Mouse (Mus musculus) olfactory bulb, adult 2 months (tissue): ENCODE results near the gene Swap70. TPM values are rescaled to one million over a fixed set of nuclear protein-coding genes. Genes with fewer than 3 reads are reported as not detected.

ENCODE experiments used
- H3K27ac ChIP-seq: fragments of 200-500 bp; 2 replicates; pipeline ENCODE4 v1.5.1; 2012; ENCODE audit warnings: low read depth, low read length; ENCODE audit not compliant: insufficient read depth
- H3K4me1 ChIP-seq: fragments of 200-500 bp; 2 replicates; pipeline ENCODE4 v1.6.1; 2012; ENCODE audit warnings: low read length; ENCODE audit not compliant: control insufficient read depth, insufficient read depth
- H3K4me3 ChIP-seq: fragments of 200-500 bp; 2 replicates; pipeline ENCODE4 v1.5.1; 2012; ENCODE audit warnings: mild to moderate bottlenecking, low read depth, low read length, moderate library complexity; ENCODE audit not compliant: insufficient read depth
- CTCF ChIP-seq: fragments of 200-500 bp; IDR thresholded peaks from 2 replicates; pipeline ENCODE4 v1.5.1; 2012; ENCODE audit warnings: low read depth, mild to moderate bottlenecking, low read length, moderate library complexity; ENCODE audit not compliant: insufficient read depth
- POLR2A ChIP-seq: fragments of 200-500 bp; IDR thresholded peaks from 2 replicates; pipeline ENCODE4 v1.6.1; 2012; ENCODE audit warnings: mild to moderate bottlenecking, low read depth, low read length, moderate library complexity; ENCODE audit not compliant: insufficient read depth
- WGBS: fragments of 180-500 bp; shearing (Covaris S2); methylation state at CpG from one replicate; pipeline ENCODE4 v1.1.7; 2018; 5-methylcytosine and 5-hydroxymethylcytosine counted together
- polyA plus RNA-seq: library from polyadenylated mRNA; stranded (reverse); fragments of >200 nt; gene quantifications from 2 replicates; pipeline ENCODE4 v1.2.4, GENCODE M21; 2012; ENCODE audit warnings: low replicate concordance; ENCODE audit not compliant: missing spikeins, insufficient read depth, insufficient read length

The Swap70 gene
- polyA plus RNA-seq, 1 experiment, result not detected

DNA sequence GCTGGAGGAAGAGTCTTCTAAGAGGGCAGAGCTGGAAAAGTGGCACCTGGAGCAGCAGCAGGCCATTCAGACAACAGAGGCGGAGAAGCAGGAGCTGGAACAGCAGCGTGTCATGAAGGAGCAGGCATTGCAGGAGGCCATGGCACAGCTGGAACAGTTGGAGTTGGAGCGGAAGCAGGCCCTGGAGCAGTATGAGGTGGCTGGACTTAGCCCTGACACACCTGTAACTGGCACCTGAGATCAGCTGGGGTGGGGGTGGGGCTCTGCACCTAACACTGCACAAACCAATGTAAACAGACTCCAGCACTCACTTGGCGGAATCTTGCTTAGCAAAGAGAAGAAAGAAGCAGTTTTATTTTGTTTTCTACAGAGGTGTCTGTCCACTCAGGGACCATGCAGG is 57.7 kb downstream of the Swap70 start:
- no peak overlapping the region for H3K4me3 ChIP-seq
- 97% methylated on average over 4 of the region's 4 CpGs for WGBS
- 0 out of 2 replicates have a peak, but pooled peaks cover 2% of the 10 kb centered on the region for H3K4me1 ChIP-seq
- H3K27ac ChIP-seq, result no peak overlapping the region
- no peak for TF ChIP-seq CTCF
- TF ChIP-seq POLR2A, result no peak

DNA sequence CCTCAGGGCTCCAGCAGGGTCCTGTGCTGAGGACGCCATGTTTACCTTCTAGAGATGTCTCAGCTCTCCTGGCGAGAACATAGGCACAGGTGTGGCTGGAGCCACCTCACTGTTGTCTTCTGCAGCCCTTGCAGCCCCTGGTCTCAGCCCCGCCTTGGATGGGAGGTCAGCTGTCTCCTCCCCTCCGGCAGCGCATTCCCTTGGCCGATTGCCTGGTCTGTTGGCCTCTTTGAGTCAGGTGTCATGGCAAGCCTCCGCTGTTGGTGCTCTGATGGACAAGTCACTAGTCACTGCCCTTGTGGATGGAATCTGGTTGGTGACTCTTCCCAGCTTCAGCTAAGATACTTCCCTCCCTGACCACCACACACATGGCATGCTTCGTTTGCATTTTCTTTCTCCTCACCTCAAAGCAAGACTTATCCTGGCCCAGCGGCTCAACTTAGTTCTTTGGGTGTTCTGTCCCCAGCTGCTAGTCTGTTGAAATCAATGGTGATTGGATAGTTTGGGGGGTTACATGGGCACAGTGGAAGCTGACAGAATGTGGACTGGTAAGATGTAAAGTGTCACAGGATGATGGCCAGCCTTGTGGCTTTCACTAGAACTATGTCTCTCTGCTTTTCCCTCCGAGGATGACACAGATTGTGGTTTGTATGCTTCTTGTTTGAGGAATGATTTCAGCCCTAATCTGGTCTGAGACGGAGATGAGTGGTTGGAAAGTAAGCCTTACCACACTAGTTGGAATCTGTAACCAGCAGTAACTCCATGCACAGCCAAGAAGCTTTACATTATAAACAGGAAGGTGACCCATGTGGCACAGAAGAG is 60.1 kb downstream of the Swap70 start:
- 86% methylated on average over 11 of the region's 11 CpGs for WGBS
- H3K27ac ChIP-seq, result no peak overlapping the region
- TF ChIP-seq POLR2A, result no peak
- H3K4me3 ChIP-seq, result no peak overlapping the region
- H3K4me1 ChIP-seq, result no peaks in the 10 kb centered on the region

DNA sequence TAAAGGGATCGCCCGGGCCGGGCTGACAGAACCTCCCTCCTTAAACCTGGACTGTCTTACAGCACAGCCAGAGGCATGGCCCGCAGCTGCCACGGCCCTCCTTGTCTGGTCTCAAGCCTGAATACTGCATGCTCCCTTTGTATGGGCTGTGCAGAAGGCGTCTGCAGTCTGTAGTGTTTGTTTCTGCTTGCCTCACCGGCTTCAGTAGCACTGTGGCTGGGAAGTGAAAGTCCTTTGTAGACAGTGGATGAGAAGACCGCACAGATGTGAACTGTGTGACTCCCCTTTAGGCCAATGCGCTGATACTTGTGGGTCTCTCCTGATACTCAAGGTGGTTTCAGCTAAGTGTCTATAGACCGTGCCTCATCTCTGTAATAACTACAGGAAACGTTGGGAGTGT is 61.3 kb downstream of the Swap70 start:
- WGBS, result 78% methylated on average over 11 of the region's 11 CpGs
- no peak for TF ChIP-seq CTCF
- no peak for TF ChIP-seq POLR2A
- no peak overlapping the region for H3K27ac ChIP-seq
- H3K4me3 ChIP-seq, result no peak overlapping the region
- H3K4me1 ChIP-seq, result peaks cover 6% of the 10 kb centered on the region; the same call in 1 of the 2 replicates

DNA sequence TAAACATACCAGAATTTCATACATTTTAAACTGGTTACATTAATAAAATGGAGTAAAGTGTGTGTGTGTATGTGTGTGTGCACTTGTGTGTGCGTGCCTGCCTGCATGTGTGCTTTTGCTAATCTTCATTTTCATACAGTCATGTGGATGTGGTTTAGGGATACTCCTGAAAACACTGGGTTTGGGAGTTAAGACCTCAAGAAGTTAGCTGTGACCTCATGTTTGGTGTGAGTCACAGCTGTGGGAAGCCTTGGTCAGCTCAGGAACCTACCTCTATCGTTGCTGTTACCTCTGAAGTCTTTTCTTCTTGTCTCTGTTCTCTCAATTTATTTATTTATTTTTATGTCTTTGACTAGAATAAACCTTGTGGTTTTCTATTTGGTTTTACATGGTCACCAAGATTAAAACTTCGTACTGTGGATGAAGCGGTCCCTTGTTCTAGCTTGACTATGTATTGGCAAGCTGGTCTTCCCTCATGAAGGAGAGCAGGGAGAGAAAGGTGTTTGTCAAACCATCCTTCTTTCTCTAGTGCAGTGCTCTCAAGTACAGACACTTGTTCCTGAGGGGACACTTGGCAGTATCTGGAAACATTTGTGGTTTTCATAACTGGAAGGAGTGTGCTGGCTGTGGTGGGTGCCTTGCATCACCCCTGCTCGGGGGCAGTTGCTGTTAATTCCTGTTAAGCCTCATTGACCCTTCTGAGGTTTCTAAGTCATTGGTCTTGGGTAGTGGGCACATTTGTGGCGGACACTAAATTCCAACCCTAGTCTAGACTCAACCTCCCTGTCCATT is 62.2 kb downstream of the Swap70 start:
- H3K4me1 ChIP-seq, result peaks cover 14% of the 10 kb centered on the region
- TF ChIP-seq CTCF, result no peak
- TF ChIP-seq POLR2A, result no peak
- no peak overlapping the region for H3K27ac ChIP-seq
- no peak overlapping the region for H3K4me3 ChIP-seq
- 94% methylated on average over 6 of the region's 6 CpGs for WGBS

DNA sequence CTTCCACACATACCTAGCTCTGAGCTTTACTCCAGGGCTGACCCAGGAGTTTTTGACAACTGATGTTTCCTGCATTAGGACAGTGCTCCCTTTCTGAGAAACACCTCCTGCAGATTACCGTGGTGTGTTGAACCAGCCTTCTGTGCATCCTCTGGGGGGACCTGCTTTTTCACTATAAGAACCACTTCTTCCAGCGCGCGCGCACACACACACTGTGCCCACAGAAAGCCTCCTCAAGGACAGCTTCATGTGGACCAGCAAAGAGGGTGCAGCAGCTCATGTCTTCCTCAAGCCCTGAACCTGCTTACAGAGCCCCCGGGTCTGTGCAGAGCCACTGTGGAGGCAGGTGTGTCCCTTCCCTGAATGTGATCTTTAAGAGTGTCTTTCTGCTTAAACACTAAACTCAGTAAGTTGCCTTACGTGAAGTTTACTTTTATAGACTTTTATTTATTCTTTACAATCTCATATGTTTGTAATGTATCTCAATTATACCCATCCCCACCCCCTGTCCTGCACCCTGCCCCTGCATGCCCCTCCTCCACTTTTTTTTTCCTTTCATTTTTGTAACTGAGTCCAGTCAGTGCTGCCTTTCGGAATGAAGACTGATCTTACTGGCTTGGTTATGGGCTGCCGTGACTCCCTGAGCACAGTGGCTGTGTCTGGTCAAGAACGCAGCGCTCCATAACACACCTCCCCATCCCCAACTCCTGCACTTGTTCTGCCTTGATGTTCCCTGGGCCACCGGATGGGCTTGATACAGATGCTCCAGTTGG is 63.8 kb downstream of the Swap70 start:
- WGBS, result 94% methylated on average over 12 of the region's 12 CpGs
- Histone ChIP-seq H3K27ac (no peak overlapping the region), H3K4me1 (peaks cover 23% of the 10 kb centered on the region), H3K4me3 (no peak overlapping the region)
- TF ChIP-seq POLR2A (no peak), CTCF (no peak)

DNA sequence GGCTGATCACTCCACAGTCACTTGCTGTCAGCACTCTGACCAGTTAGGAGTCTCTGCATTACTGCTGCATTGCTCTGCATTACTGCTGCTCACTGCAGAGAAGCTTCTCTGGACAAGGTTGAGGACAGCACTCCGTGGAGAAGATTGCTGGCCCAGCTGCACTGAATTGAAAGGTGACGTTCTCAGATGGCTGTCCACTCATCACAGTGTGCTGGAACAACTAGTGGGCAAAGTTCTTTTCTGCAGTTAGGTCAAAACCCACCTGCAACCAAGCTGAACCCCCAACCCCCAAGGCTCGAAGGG is 64.3 kb downstream of the Swap70 start:
- Histone ChIP-seq H3K27ac (no peak overlapping the region), H3K4me1 (peaks cover 23% of the 10 kb centered on the region), H3K4me3 (no peak overlapping the region)
- TF ChIP-seq CTCF (no peak), POLR2A (no peak)
- WGBS, result 86% methylated on average over 3 of the region's 3 CpGs

DNA sequence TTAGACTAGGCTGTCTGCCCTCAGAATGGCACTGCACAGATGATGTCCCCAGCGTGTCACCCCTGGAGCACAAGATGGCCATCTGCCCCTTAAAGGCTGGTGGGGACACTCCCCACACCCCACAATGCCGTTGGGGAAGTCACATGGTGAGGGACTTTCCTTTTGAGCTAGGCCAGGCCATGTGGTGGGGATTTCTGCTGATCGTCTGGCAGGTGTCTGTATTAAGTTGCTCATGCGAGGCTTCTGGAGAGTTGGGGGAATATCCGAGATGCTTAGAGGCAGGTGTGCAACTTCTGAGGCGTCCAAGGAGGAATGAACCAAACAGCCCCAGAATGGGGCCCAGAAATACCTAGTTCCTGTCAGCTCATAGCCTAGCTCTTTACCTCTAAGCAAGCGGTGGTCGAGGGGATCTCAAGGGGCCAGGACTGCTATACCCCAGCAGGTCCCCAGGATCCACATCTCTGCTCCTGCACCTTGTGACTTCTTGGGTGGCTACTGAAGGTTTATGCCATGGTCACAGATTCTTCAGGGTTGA is 64.8 kb downstream of the Swap70 start:
- Histone ChIP-seq H3K4me3 (no peak overlapping the region), H3K27ac (no peak overlapping the region), H3K4me1 (peaks cover 23% of the 10 kb centered on the region)
- TF ChIP-seq CTCF, result no peak
- 81% methylated on average over 8 of the region's 8 CpGs for WGBS

DNA sequence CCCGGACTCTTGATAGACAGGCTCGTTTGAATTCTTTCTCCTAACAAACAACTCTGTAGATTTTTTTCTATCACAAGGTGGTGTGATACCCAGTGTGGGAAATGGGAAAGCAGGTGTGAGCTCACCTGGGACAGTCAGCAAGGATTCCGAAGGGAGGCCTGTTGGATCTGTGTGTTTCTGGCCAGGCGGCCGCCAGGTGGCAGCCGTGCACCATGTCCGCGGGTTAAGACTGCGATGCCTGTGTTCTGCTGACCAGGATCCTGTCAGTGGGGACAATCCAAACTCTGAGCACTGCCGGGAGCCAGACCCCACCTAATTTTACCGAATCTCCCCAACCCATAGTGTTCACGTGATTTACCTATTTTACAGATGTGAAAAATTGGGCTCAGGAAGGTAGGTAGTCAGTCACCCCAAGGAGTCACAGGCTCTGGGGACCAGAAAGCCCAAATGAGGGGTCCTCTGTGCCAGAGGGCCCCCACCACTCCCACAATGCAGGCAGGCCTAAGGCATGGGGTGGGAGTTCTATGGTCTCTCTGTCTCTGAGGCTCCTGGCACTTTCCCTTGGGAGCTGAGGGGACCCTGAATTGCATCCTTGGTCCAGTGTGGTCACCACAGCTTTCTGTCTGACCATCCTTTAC is 65.4 kb downstream of the Swap70 start:
- H3K4me3 ChIP-seq, result no peak overlapping the region
- no peak overlapping the region for H3K27ac ChIP-seq
- WGBS, result 11% methylated on average over 12 of the region's 12 CpGs
- H3K4me1 ChIP-seq, result peaks cover 23% of the 10 kb centered on the region
- TF ChIP-seq CTCF (peak; percentile 96), POLR2A (no peak)
